Mouse (Mus musculus): ENCODE measurements around the gene Ston2. TPM values are rescaled to one million over a fixed set of nuclear protein-coding genes. Genes with fewer than 3 reads are reported as not detected.

Gene Ston2
- polyA plus RNA-seq, 1 experiment from 2014 or later, result 12.1 TPM

GRCm38 (mm10) chr12:91744091-91744490, 44.1 kb downstream of the Ston2 start:
- H3K4me2 ChIP-seq, result no peak overlapping the region
- H3K27me3 ChIP-seq, result no peaks in the 10 kb centered on the region
- ATAC-seq (ENCODE audit: insufficient number of reproducible peaks, low FRiP score, low TSS enrichment, low read depth), result no peak
- no peak overlapping the region for H3K9ac ChIP-seq
- no peaks in the 10 kb centered on the region for H3K9me3 ChIP-seq
- 0 out of 2 replicates have a peak, but pooled peaks cover 3% of the 10 kb centered on the region for H3K36me3 ChIP-seq
- WGBS, result 46% methylated on average over 6 of the region's 6 CpGs
- no peak overlapping the region for H3K27ac ChIP-seq
- H3K4me1 ChIP-seq, result peaks cover 8% of the 10 kb centered on the region; the same call in 1 of the 2 replicates
- no peak overlapping the region for H3K4me3 ChIP-seq

DNA sequence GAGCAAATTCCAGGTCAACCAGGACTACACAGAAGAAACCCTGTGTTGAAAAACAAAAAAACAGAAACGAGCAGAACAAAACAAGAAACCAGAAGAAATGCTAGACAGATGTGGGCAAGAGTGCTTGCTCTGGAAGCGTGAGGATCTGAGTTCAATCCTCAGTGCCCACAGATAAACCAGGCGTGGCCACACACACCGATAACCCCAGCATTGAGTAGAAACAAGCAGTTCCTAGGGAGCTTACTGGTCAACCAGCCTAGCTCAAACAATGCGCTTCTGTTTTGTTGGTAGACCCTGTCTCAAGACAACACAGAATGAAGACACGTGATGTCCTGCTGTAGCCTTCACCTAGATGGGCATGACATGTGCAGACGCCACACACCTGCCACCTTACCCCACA, 45.3 kb downstream of the Ston2 start:
- 95% methylated on average over 7 of the region's 7 CpGs for whole genome bisulfite sequencing
- no peak for ATAC-seq (ENCODE audit: insufficient number of reproducible peaks, low FRiP score, low TSS enrichment, low read depth)

GRCm38 (mm10) chr12:91738381-91738780, 49.8 kb downstream of the Ston2 start:
- Histone ChIP-seq H3K36me3 (peaks cover 8% of the 10 kb centered on the region; the same call in 1 of the 2 replicates), H3K4me1 (0 out of 2 replicates have a peak, but pooled peaks cover 3% of the 10 kb centered on the region), H3K27ac (no peak overlapping the region), H3K9me3 (no peaks in the 10 kb centered on the region), H3K9ac (no peak overlapping the region), H3K27me3 (no peaks in the 10 kb centered on the region), H3K4me3 (no peak overlapping the region), H3K4me2 (no peak overlapping the region)
- ATAC-seq (ENCODE audit: insufficient number of reproducible peaks, low FRiP score, low TSS enrichment, low read depth), result no peak
- WGBS, result 70% methylated on average over 4 of the region's 4 CpGs

More for the DNA sequence above, 45.3 kb downstream of the Ston2 start:
- H3K4me1 ChIP-seq, result peaks cover 8% of the 10 kb centered on the region; the same call in 1 of the 2 replicates
- no peaks in the 10 kb centered on the region for H3K9me3 ChIP-seq
- H3K36me3 ChIP-seq, result 0 out of 2 replicates have a peak, but pooled peaks cover 3% of the 10 kb centered on the region
- no peak overlapping the region for H3K4me2 ChIP-seq
- H3K9ac ChIP-seq, result no peak overlapping the region
- no peak overlapping the region for H3K4me3 ChIP-seq
- H3K27me3 ChIP-seq, result no peaks in the 10 kb centered on the region
- H3K27ac ChIP-seq, result no peak overlapping the region

- 85% methylated on average over 15 of the region's 15 CpGs for WGBS
- H3K9ac ChIP-seq, result no peak overlapping the region
- H3K27ac ChIP-seq, result no peak overlapping the region
- peaks cover 3% of the 10 kb centered on the region; the same call in 1 of the 2 replicates for H3K4me1 ChIP-seq
- peaks cover 5% of the 10 kb centered on the region; the same call in 1 of the 2 replicates for H3K36me3 ChIP-seq
- no peak overlapping the region for H3K4me2 ChIP-seq
- no peak for ATAC-seq (ENCODE audit: insufficient number of reproducible peaks, low FRiP score, low TSS enrichment, low read depth)
- no peaks in the 10 kb centered on the region for H3K9me3 ChIP-seq
- no peaks in the 10 kb centered on the region for H3K27me3 ChIP-seq
- no peak overlapping the region for H3K4me3 ChIP-seq
Measured at GRCm38 (mm10) chr12:91736221-91736980, 51.8 kb downstream of the Ston2 start.

DNA sequence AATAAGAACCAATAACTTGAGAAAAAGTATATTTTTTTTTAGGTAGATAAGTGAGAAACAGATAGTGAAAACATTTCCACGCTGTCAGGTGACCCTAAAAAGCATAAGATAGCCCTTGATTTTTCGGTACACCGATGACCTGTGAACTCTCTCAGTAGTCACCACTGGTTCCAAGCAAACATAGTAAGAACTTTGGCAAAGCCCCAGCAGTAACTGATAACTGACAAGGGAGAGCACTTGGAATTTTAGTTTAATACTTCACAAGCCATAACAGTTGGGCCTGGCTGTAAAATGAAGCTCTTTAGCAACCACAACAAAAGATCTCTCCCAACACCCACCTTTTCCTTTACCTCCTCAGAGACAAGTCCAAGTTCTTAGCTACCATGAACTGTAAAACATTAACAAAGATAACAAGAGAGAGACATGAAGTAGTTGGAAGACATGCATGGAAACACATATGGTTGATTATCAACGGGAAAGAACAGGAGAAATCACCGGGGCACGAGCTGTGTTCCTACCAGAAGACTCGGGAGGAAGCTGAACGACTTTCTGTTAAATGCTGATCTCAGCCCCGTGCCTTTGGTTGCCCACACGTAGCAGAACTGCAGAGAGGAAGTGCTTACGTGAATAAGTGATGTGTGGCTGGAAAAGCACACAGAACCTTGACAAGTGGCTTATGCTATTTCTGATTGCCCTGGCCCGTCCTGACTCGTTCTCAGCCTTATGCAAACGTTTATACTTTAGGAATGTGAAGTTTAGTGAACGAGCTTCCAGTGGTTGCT, 53.8 kb downstream of the Ston2 start:
- peaks cover 6% of the 10 kb centered on the region; the same call in 1 of the 2 replicates for H3K4me1 ChIP-seq
- H3K27ac ChIP-seq, result no peak overlapping the region
- H3K27me3 ChIP-seq, result no peaks in the 10 kb centered on the region
- ATAC-seq (ENCODE audit: insufficient number of reproducible peaks, low FRiP score, low TSS enrichment, low read depth), result no peak
- peaks cover 5% of the 10 kb centered on the region; the same call in 1 of the 2 replicates for H3K36me3 ChIP-seq
- H3K4me3 ChIP-seq, result no peak overlapping the region
- no peaks in the 10 kb centered on the region for H3K9me3 ChIP-seq
- no peak overlapping the region for H3K9ac ChIP-seq
- no peak overlapping the region for H3K4me2 ChIP-seq
- 54% methylated on average over 15 of the region's 15 CpGs for WGBS

DNA sequence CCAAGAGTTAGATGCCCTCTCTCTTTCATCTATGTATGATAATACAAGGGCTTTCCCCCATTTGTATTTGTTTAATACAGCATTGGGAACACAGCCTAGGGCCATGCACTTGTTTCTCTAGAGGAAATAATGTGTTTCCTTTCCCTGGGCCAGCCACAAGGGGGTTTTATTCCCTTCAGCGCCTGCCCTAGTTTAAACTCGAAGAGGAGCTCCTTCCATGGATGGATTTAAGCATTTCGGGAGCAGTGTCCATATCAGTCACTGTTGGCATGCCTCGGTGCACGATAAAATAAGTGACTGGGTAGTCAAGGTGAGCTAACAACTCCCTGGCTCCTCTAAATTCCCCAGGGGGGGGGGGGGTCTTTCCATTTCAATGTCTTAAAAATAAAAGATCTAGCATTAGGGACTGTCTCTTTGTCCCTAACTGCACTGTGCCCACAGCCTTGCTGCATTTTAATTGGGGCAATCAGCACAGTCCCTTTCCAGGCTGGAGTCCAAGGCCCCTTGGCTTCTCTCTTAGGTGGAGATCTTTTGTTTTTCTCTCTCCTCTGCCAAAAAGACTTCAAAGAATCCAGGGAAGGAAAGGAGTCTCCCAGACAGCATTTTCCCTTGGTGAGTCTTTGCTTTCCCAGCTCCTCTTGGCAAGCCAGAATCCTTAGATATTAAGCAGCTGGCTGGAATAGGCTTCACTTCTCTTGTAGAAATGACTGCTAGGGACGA, 55.3 kb downstream of the Ston2 start:
- Histone ChIP-seq H3K4me2 (no peak overlapping the region), H3K4me1 (peaks cover 6% of the 10 kb centered on the region; the same call in 1 of the 2 replicates), H3K9me3 (no peaks in the 10 kb centered on the region), H3K4me3 (no peak overlapping the region), H3K27ac (peak overlapping the region; percentile 7; the same call in 1 of the 2 replicates), H3K9ac (no peak overlapping the region), H3K36me3 (peaks cover 5% of the 10 kb centered on the region; the same call in 1 of the 2 replicates), H3K27me3 (no peaks in the 10 kb centered on the region)
- 72% methylated on average over 6 of the region's 6 CpGs for WGBS
- no peak for ATAC-seq (ENCODE audit: insufficient number of reproducible peaks, low FRiP score, low TSS enrichment, low read depth)

GRCm38 (mm10) chr12:91726202-91726601, 62.0 kb downstream of the Ston2 start:
- H3K9me3 ChIP-seq, result no peaks in the 10 kb centered on the region
- H3K4me2 ChIP-seq, result no peak overlapping the region
- peaks cover 3% of the 10 kb centered on the region; the same call in 1 of the 2 replicates for H3K4me1 ChIP-seq
- WGBS, result 82% methylated on average over 7 of the region's 7 CpGs
- ATAC-seq (ENCODE audit: insufficient number of reproducible peaks, low FRiP score, low TSS enrichment, low read depth), result no peak
- no peaks in the 10 kb centered on the region for H3K36me3 ChIP-seq
- no peak overlapping the region for H3K9ac ChIP-seq
- H3K27ac ChIP-seq, result no peak overlapping the region
- no peaks in the 10 kb centered on the region for H3K27me3 ChIP-seq
- no peak overlapping the region for H3K4me3 ChIP-seq

GRCm38 (mm10) chr12:91723912-91724311, 64.3 kb downstream of the Ston2 start:
- Histone ChIP-seq H3K9ac (no peak overlapping the region), H3K4me3 (no peak overlapping the region), H3K4me2 (no peak overlapping the region), H3K4me1 (no peaks in the 10 kb centered on the region), H3K27ac (no peak overlapping the region), H3K36me3 (no peaks in the 10 kb centered on the region), H3K27me3 (no peaks in the 10 kb centered on the region), H3K9me3 (no peaks in the 10 kb centered on the region)
- ATAC-seq (ENCODE audit: insufficient number of reproducible peaks, low FRiP score, low TSS enrichment, low read depth), result no peak
- WGBS, result 74% methylated on average over 6 of the region's 6 CpGs

GRCm38 (mm10) chr12:91719134-91719533, 69.1 kb downstream of the Ston2 start:
- WGBS, result 80% methylated on average over 7 of the region's 7 CpGs
- no peak overlapping the region for H3K9ac ChIP-seq
- ATAC-seq (ENCODE audit: insufficient number of reproducible peaks, low FRiP score, low TSS enrichment, low read depth), result no peak
- no peaks in the 10 kb centered on the region for H3K9me3 ChIP-seq
- no peaks in the 10 kb centered on the region for H3K27me3 ChIP-seq
- H3K27ac ChIP-seq, result no peak overlapping the region
- no peaks in the 10 kb centered on the region for H3K4me1 ChIP-seq
- H3K36me3 ChIP-seq, result no peaks in the 10 kb centered on the region
- no peak overlapping the region for H3K4me2 ChIP-seq
- no peak overlapping the region for H3K4me3 ChIP-seq

DNA sequence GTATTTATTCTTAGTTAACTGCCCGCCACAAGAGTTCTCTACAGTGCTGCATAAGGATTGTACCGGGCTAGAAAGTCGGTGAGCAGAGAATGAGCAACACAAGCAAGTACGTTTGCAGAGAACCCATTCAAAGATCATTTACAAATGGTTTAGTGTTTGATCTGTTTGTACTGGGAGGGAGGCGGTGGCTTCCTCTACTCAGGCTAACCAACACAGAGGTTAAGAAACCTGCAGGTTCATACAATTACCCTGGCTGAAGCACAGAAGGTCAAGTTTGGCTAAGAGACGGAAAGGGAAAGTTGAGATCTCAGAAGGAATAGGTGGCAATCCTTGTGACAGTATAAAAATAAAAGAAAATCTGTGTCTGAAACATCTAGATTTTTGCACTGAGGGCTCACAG, 72.5 kb downstream of the Ston2 start:
- Histone ChIP-seq H3K4me1 (no peaks in the 10 kb centered on the region), H3K4me3 (no peak overlapping the region), H3K27ac (no peak overlapping the region), H3K36me3 (0 out of 2 replicates have a peak, but pooled peaks cover 4% of the 10 kb centered on the region), H3K27me3 (no peaks in the 10 kb centered on the region), H3K9me3 (no peaks in the 10 kb centered on the region), H3K9ac (no peak overlapping the region), H3K4me2 (no peak overlapping the region)
- no peak for ATAC-seq (ENCODE audit: insufficient number of reproducible peaks, low FRiP score, low TSS enrichment, low read depth)
- WGBS, result 80% methylated on average over 6 of the region's 6 CpGs

DNA sequence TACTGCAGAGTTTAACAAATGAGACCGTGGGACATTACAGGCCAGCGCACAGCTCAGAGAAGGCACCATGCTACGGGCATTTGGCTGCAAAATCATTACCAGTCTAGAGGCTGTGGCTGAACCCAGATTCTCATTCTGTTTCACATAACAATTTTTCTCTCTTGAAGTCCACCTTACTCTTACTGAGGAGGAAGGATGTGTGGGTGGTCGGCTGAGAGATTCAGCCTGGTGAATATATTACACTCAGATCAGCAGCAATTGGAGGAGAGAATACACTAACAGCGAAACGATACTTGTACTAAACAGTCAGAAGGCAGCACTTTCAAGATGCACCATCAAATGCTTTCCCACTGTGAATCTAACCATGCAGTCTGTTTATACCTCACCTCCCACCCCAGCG, 74.8 kb downstream of the Ston2 start:
- Histone ChIP-seq H3K4me1 (no peaks in the 10 kb centered on the region), H3K4me3 (no peak overlapping the region), H3K27me3 (no peaks in the 10 kb centered on the region), H3K27ac (no peak overlapping the region), H3K4me2 (no peak overlapping the region), H3K9me3 (no peaks in the 10 kb centered on the region), H3K36me3 (0 out of 2 replicates have a peak, but pooled peaks cover 4% of the 10 kb centered on the region), H3K9ac (no peak overlapping the region)
- ATAC-seq (ENCODE audit: insufficient number of reproducible peaks, low FRiP score, low TSS enrichment, low read depth), result no peak
- WGBS, result 90% methylated on average over 7 of the region's 7 CpGs
